Mouse (Mus musculus): ENCODE data around the gene Adcy7.

Gene Adcy7

DNA sequence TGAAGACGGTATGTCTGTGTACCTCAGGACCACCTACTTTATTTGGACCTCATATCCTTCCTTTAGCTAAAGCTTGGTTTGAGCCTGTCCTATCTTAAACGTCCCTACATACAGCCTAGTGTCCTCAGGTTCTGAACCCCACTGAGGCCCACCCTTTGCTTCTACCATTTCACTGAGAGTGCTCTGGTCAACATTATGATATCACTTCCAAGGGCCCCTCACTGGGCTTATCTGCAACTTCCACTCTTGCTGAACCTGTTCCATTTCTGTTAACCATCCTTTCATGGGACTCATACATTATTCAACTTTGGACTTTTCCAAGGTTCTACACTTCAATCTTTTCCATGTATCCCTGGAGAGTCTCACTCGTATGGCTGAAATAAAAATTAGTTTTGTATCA, 62.8 kb downstream of the Adcy7 start:
- DNase-seq (ENCODE audit: low spot score), result no peak

DNA sequence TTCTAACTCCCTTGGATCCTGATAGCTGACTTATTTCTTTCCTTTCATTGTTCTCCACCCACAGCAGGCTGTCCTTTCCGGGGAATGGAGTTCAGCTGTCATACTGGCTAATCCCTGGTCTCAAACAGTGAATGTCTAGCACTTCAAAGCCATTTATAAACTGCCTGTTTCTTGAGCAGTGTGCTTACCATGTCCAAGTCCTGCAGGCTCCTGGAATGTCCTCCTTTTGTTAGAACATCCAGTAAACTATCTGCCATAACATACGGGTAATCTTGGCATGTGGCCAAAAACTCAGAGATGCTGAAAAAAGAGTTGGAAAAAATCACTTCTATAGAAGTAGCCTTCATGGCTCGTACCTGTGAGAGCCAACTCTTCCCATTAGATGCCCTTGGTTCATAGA, 67.0 kb downstream of the Adcy7 start:
- no peak for DNase-seq (ENCODE audit: low spot score)

- DNase-seq (ENCODE audit: low spot score), result no peak
Measured at GRCm38 (mm10) chr8:88339887-88340695, 67.9 kb downstream of the Adcy7 start.

DNA sequence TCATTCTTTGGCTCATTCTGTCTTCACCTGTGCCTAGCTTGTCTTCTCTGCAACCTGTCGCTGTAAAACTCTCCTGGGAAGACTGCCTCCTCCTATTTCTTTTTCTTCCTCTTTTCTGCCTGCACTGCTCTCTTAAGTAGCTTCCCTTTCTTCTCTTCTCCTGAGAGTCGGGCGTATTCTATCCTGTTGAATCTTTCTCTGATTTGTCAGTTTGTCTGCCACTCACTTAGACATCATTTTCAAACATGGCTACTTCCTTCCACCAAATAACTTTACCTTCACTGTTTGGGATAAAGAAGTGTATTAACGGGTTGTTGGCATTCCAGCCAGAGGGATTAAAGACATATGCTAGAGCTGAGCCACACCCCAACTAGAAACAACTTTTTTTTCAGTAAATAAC, 69.8 kb downstream of the Adcy7 start:
- no peak for DNase-seq (ENCODE audit: low spot score)

GRCm38 (mm10) chr8:88349046-88349445, 76.8 kb downstream of the Adcy7 start:
- no peak for DNase-seq (ENCODE audit: low spot score)

DNA sequence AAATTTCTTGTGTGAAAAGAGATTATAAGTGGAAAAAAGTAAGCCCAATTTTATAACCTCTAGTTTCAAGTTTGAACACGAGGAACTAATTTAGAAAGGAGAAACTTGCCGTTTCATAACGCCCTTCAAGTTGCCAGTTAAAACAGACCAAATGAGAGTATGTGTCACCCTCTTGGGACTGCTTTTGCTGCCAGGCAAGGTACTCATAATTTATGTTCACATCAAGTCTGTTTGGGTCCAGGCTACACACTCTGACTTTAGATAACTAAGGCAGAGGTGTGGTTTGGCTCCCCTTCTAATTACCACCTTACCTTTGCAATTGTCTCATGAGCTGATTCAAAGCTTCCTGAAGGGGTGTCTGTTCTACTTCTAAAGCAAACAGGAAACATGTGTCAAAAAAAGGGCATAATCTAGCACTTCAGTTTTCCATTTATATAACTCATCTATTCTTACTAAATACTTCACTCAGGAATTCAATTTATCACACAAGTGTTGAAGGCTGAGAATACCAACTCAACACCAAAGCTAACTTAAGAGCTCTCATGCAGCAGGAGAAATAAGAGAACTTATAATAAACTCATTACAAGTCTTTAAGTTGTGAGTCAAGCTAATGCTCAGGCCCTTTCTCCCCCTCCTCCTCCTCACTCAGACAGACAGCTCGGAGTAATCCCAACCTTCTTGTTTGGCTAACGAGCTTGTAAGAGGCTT, 85.2 kb downstream of the Adcy7 start:
- DNase-seq (ENCODE audit: low spot score), result no peak

- no peak for DNase-seq (ENCODE audit: low spot score)
Measured at GRCm38 (mm10) chr8:88357946-88358345, 85.7 kb downstream of the Adcy7 start.

DNA sequence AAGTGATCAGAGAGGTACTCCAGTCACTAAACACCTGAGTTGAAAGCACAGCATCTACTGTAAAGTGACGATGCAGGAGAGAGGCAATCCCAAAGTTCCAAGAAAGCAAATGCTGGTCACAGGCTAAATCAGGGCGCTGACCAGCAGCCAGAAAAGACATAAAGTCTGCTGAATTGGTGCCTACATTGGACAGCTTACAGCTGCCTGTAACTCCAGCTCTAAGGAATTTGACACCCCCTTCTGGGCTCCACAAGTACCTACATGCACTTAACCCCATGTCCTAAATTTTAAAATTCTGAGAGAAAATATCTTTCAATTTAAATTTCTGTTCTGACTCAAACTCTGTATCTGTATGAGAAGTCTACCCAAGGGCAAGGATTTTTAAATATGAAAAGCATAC, 87.8 kb downstream of the Adcy7 start:
- no peak for DNase-seq (ENCODE audit: low spot score)

GRCm38 (mm10) chr8:88361044-88361707, 89.0 kb downstream of the Adcy7 start:
- no peak for DNase-seq (ENCODE audit: low spot score)

DNA sequence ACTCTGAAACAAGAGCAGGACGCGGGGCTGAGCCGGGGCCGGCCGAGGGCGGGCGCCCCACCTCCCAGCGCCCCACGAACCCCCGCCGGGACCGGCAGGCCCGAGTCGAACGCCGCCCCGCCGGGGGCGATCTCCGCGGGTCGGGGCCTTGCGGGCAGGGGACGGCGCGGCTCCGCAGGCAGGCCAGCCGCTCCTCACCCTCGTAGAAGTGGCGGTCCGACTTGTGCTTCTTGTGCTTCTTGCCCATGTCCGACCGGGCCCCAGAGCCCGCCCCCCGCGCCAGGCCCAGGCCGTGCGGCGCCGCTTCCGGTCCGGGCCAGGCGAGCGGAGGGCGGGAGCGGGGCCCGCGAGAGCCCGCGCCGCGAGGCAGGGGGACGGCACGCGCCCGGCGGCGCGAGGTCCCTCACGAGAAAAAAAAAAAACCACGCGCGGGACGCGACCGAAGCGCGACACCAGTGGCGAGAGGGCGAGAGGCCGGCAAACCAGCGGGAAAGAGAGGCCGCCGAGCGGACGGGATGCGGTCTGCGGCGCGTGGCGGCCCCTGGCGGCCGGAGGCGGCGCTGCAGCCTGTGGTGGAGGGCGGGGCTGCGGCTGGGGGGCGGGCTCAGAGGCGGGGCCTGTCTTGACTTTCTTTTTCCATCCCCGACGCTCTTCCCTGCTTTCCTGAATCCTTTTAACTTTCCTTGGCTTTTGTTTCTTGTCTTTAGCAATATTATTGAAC, 89.7 kb downstream of the Adcy7 start, which contains the start of gene Brd7:
Gene Brd7, minus strand, starts transcription at position 487 of the 721 bp plus-strand sequence.
- peak; percentile 57 for DNase-seq (ENCODE audit: low spot score)

DNA sequence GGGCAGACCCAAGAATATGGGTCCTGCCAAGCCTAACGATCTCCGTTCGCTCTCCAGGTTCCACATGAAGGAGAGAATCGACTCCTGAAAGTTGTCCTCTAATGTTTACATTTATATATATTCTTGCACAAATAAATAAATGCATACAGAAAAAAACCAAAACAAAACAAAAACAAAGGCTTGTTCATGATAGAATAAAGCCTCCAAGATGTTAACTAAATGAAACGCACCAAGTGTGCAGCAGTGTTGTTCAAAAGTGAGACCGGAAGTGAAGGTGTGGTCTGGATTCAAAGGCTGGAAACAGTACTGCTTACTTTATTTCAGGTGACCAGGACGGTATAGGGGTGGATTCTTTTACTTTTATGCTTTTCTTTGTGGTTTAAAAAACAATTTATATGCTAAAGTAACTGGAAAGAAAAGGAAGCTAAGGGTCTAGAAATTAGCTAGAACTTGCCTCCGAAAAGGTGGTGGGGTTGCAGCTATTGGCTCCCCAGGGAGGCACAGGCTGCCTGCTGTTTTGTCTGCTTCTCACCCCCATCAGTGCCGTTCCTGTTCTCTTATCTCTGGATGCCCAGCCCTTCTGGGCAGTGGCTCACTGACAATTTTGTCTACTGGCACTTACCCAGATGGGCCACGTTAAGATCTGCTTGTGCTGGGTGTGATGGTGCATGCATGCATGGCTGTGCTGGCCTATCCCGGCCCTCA, 90.4 kb downstream of the Adcy7 start:
- DNase-seq (ENCODE audit: low spot score), result no peak

- DNase-seq (ENCODE audit: low spot score), result no peak
Measured at GRCm38 (mm10) chr8:88369221-88369620, 97.0 kb downstream of the Adcy7 start.

GRCm38 (mm10) chr8:88369805-88370204, 97.6 kb downstream of the Adcy7 start:
- DNase-seq (ENCODE audit: low spot score), result no peak

DNA sequence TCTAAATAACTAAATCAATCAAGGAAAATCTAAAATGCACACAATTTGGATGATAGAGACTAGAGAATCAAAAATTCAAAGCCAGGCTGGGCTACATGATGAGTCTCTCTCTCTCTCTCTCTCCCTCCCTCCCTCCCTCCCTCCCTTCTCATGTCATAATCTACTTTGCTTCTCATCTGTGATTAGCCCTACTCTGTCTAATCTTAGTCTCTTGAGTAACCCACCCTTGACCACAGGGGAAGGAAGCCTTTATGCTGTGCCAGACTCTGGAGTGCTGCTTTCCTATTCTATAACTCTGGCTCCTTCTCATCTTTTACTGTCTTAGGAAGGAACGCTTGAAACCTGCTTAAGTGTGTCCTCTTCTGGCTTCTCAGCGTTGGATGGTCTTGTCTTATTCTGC, 99.3 kb downstream of the Adcy7 start:
- DNase-seq (ENCODE audit: low spot score), result no peak

GRCm38 (mm10) chr8:88376836-88377582, 104.8 kb downstream of the Adcy7 start:
- DNase-seq (ENCODE audit: low spot score), result no peak
